Mouse (Mus musculus) gastrocnemius, postnatal 4 days (tissue): ENCODE measurements at regions not wholly inside any gene's neighbourhood (a gene's known extent, or its start where the extent isn't known, plus 50 kb on each side); places are given as distances from the start of the nearest gene placed in this dataset.

Experiments
- DNase-seq, 2 experiments: peaks; one replicate each; pipeline ENCODE4 v3.0.0; 2021 to 2022; ENCODE audit warnings: low spot score in 2 of 2, mixed read lengths in 2 of 2

DNA sequence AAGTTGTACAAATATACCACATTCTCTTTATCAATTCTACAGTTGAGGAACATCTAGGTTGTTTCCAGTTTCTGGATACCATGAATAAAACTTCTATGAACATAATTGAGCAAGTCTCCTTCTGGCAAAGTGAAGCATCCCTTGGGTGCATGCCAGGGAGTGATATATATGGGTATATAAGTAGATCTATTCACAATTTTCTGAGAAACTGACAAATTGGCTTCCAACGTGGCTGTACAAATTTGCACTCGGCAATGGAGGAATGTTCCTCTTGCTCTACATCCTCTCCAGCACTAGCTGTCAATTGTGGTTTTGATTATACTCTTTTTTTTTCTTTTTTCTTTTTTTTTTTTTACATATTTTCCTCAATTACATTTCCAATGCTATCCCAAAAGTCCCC lies 576.7 kb downstream of the 9430069I07Rik start:
- no peak for DNase-seq

- DNase-seq = peak in 1 of 2 experiments; percentile 19
Measured at GRCm38 (mm10) chr15:33759496-33759895, 598.2 kb downstream of the 9430069I07Rik start.

- DNase-seq = no peak
Measured at GRCm38 (mm10) chr15:33758771-33759170, 598.9 kb downstream of the 9430069I07Rik start.
